Mouse (Mus musculus): Measurements from ENCODE around the gene Golt1a.

- TF ChIP-seq POLR2A (IDR thresholded peaks at IDR 0.05; ENCODE audit: low read depth, low read length) (no peak), CTCF (IDR thresholded peaks at IDR 0.05; ENCODE audit: extremely low read depth, insufficient read length, insufficient replicate concordance, low read depth, low read length) (no peak)
Measured at GRCm38 (mm10) chr1:133268503-133268902, 41.1 kb upstream of the Golt1a start.
